1 mouse cellular context compared by ENCODE assay signal in genomic region chr9:114787134-114787533, GRCm38 (mm10).
TF ChIP-seq lines count a peak whose summit lies in the region.

No protein-coding gene starts in this region.

TF ChIP-seq in MEL, 35 proteins besides CTCF, POLR2A, EP300 and RAD21 (continued from another document):
- TF ChIP-seq USF2 (IDR thresholded peaks at IDR 0.05; ENCODE audit: borderline replicate concordance in 1 of 2, insufficient read depth in 1 of 2, low read depth in 1 of 2, low read length in 2 of 2), result no peak
- no peak for TF ChIP-seq CHD2 (IDR thresholded peaks at IDR 0.05; ENCODE audit: low read length)
- TF ChIP-seq MYC (IDR thresholded peaks at IDR 0.05; ENCODE audit: low read depth, low read length), result no peak
- no peak for TF ChIP-seq E2F4 (IDR thresholded peaks at IDR 0.05; ENCODE audit: borderline replicate concordance, low read depth, low read length)
- no peak for TF ChIP-seq RCOR1 (IDR thresholded peaks at IDR 0.05; ENCODE audit: low read depth, low read length)
- TF ChIP-seq ETS1 (IDR thresholded peaks at IDR 0.05; ENCODE audit: low read depth, low read length), result no peak
- TF ChIP-seq MYB (IDR thresholded peaks at IDR 0.05; ENCODE audit: low read depth, low read length), result no peak
- no peak for TF ChIP-seq MAZ (IDR thresholded peaks at IDR 0.05; ENCODE audit: low read depth, low read length)
- TF ChIP-seq ZC3H11A (IDR thresholded peaks at IDR 0.05; ENCODE audit: low read depth, low read length), result no peak
